8 mouse cellular contexts compared by ENCODE assay signal in the genomic region with DNA sequence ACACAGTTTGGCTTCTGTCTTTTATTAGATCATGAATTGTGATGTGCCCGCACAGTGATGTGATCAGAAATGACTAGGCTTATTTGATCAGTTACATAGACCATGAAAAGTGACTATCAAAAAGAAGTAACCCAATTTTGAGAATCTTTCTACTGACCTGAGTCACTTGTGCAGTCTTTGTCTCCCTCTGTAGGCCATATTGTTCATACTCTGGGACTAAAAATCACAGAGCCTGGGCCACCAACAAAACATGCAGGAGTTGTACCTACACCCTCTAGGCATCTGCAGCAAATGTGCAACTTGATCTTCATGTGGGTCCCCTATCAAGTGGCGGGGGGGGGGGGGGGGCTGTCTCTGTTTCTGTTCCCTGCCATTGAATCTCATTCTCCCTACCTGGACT.
DNase-seq lines count a peak whose midpoint lies in the region; ATAC-seq and TF ChIP-seq lines count a peak whose summit lies in the region.

No protein-coding gene starts in this region.

- no peak overlapping the region for H3K4me3 ChIP-seq in intestine, postnatal 0 days (ENCODE audit: low read depth, low read length)
- H3K4me3 ChIP-seq in intestine, embryonic 15.5 days (replicated peaks), result no peak overlapping the region
- H3K4me3 ChIP-seq in MEL (ENCODE audit: control insufficient read depth in 1 of 2, insufficient read depth in 1 of 2, low read depth in 2 of 2, low read length in 2 of 2), result no peak overlapping the region
- no peak overlapping the region for H3K4me3 ChIP-seq in embryonic facial prominence, embryonic 10.5 days

- no peak overlapping the region for H3K4me2 ChIP-seq in intestine, postnatal 0 days (replicated peaks; ENCODE audit: low read depth)
- H3K4me2 ChIP-seq in intestine, embryonic 15.5 days (replicated peaks), result no peak overlapping the region

- 51% methylated on average over 2 of the region's 2 CpGs for WGBS in intestine, postnatal 0 days
- 62% methylated on average over 2 of the region's 2 CpGs for WGBS in intestine, embryonic 15.5 days
- WGBS in embryonic facial prominence, embryonic 10.5 days, result 34% methylated on average over 2 of the region's 2 CpGs

- H3K79me2 ChIP-seq in MEL (ENCODE audit: control insufficient read depth, insufficient read depth, low read length, poor library complexity), result no peaks in the 10 kb centered on the region

- no peak overlapping the region for H3K27ac ChIP-seq in intestine, postnatal 0 days (ENCODE audit: low read depth, low read length)
- no peak overlapping the region for H3K27ac ChIP-seq in intestine, embryonic 15.5 days
- no peak overlapping the region for H3K27ac ChIP-seq in MEL (ENCODE audit: control insufficient read depth, low read depth, low read length)
- no peak overlapping the region for H3K27ac ChIP-seq in embryonic facial prominence, embryonic 10.5 days (replicated peaks)

- peak; percentile 65 for TF ChIP-seq CTCF in intestine, postnatal 0 days (IDR thresholded peaks at IDR 0.05; ENCODE audit: low read depth)
- TF ChIP-seq CTCF in MEL (IDR thresholded peaks at IDR 0.05 in 2 of 3, conservative IDR thresholded peaks at IDR 0.05 in 1 of 3; ENCODE audit: control insufficient read depth in 1 of 3, insufficient read depth in 1 of 3, low read depth in 2 of 3, low read length in 3 of 3, poor library complexity in 1 of 3, severe bottlenecking in 1 of 3), result peak in 1 of 3 experiments; percentile 9; a peak in 1 of 6 replicates

- no peaks in the 10 kb centered on the region for H3K27me3 ChIP-seq in intestine, postnatal 0 days (replicated peaks; ENCODE audit: control insufficient read depth, insufficient read depth, low read length)
- H3K27me3 ChIP-seq in intestine, embryonic 15.5 days (replicated peaks), result no peaks in the 10 kb centered on the region
- no peaks in the 10 kb centered on the region for H3K27me3 ChIP-seq in MEL (ENCODE audit: control insufficient read depth in 1 of 2, insufficient read depth in 2 of 2, low read length in 2 of 2)
- H3K27me3 ChIP-seq in embryonic facial prominence, embryonic 10.5 days (replicated peaks; ENCODE audit: low read depth, poor library complexity, severe bottlenecking), result no peaks in the 10 kb centered on the region

- peak; percentile 25 for TF ChIP-seq RAD21 in MEL (IDR thresholded peaks at IDR 0.05; ENCODE audit: low read depth, low read length)

- no peak for TF ChIP-seq POLR2A in MEL (IDR thresholded peaks at IDR 0.05; ENCODE audit: control insufficient read depth in 1 of 2, insufficient read depth in 1 of 2, low read depth in 1 of 2, low read length in 2 of 2, poor library complexity in 1 of 2)

- no peaks in the 10 kb centered on the region for H3K36me3 ChIP-seq in intestine, postnatal 0 days (ENCODE audit: control insufficient read depth, insufficient read depth)
- no peaks in the 10 kb centered on the region for H3K36me3 ChIP-seq in intestine, embryonic 15.5 days
- no peaks in the 10 kb centered on the region for H3K36me3 ChIP-seq in MEL (ENCODE audit: control insufficient read depth in 1 of 2, insufficient read depth in 2 of 2, low read length in 2 of 2)
- H3K36me3 ChIP-seq in embryonic facial prominence, embryonic 10.5 days (replicated peaks), result no peaks in the 10 kb centered on the region

- no peaks in the 10 kb centered on the region for H3K9me3 ChIP-seq in intestine, postnatal 0 days (ENCODE audit: control insufficient read depth)
- H3K9me3 ChIP-seq in intestine, embryonic 15.5 days, result no peaks in the 10 kb centered on the region
- H3K9me3 ChIP-seq in MEL (replicated peaks; ENCODE audit: insufficient read depth, low read length), result no peaks in the 10 kb centered on the region
- no peaks in the 10 kb centered on the region for H3K9me3 ChIP-seq in embryonic facial prominence, embryonic 10.5 days

- no peak for DNase-seq in MEL (ENCODE audit: low read depth, low spot score)
- DNase-seq in embryonic facial prominence, embryonic 10.5 days (ENCODE audit: low spot score), result peak; percentile 19
- DNase-seq in layer of hippocampus, adult 9-11 months, result peak; percentile 1
- DNase-seq in thymus, postnatal 36 days, result no peak
- DNase-seq in urinary bladder, adult 18-20 months (ENCODE audit: low spot score in 2 of 2), result no peak
- DNase-seq in frontal cortex, postnatal 25 days (ENCODE audit: low spot score in 2 of 2), result no peak

- ATAC-seq in intestine, postnatal 0 days, result no peak
- no peak for ATAC-seq in intestine, embryonic 15.5 days

- no peak overlapping the region for H3K9ac ChIP-seq in intestine, postnatal 0 days (ENCODE audit: low read depth, low read length)
- no peak overlapping the region for H3K9ac ChIP-seq in intestine, embryonic 15.5 days
- no peak overlapping the region for H3K9ac ChIP-seq in MEL (ENCODE audit: control insufficient read depth, low read depth, low read length, poor library complexity, severe bottlenecking)

- TF ChIP-seq EP300 in MEL (IDR thresholded peaks at IDR 0.05; ENCODE audit: low read depth in 1 of 2, low read length in 2 of 2), result no peak

- H3K4me1 ChIP-seq in intestine, postnatal 0 days (replicated peaks; ENCODE audit: control insufficient read depth, insufficient read depth, low read length), result no peaks in the 10 kb centered on the region
- no peaks in the 10 kb centered on the region for H3K4me1 ChIP-seq in intestine, embryonic 15.5 days (replicated peaks)
- no peaks in the 10 kb centered on the region for H3K4me1 ChIP-seq in MEL (ENCODE audit: control insufficient read depth in 1 of 2, insufficient read depth in 2 of 2, low read length in 2 of 2)
- no peaks in the 10 kb centered on the region for H3K4me1 ChIP-seq in embryonic facial prominence, embryonic 10.5 days

TF ChIP-seq in MEL, 35 proteins besides CTCF, POLR2A, EP300 and RAD21:
- TF ChIP-seq TAL1 (IDR thresholded peaks at IDR 0.05; ENCODE audit: low read length), result no peak
- TF ChIP-seq SMC3 (IDR thresholded peaks at IDR 0.05; ENCODE audit: low read depth, low read length), result 0 out of 2 replicates have a peak, but pooled peaks have one; percentile 14

Comparison
In these comparisons a context has a peak if more than half of its experiments do, and no peak if none do; other contexts are left out.
1. DNase-seq: peak in embryonic facial prominence, embryonic 10.5 days (single experiment) and layer of hippocampus, adult 9-11 months (single experiment); none in MEL (single experiment), thymus, postnatal 36 days (0 of 2), urinary bladder, adult 18-20 months (0 of 2) and frontal cortex, postnatal 25 days (0 of 2).